Mouse (Mus musculus) c-Kit-positive CD71-positive TER-119-positive erythroid progenitor cells, embryonic 14.5 days (primary cell): ENCODE results near the gene Prkn.

Source experiments
- DNase-seq: peaks from one replicate; pipeline ENCODE4 v3.0.0-alpha.2; 2013; ENCODE audit warnings: low spot score

Gene Prkn

GRCm38 (mm10) chr17:11858772-11859405, 1018.7 kb downstream of the Prkn start:
- no peak for DNase-seq

GRCm38 (mm10) chr17:11861178-11861577, 1021.0 kb downstream of the Prkn start:
- no peak for DNase-seq

- no peak for DNase-seq
These were observed 1022.2 kb downstream of the Prkn start for GRCm38 (mm10) chr17:11862360-11862759.

GRCm38 (mm10) chr17:11863017-11863416, 1022.8 kb downstream of the Prkn start:
- DNase-seq: no peak

- DNase-seq: no peak
These were observed 1026.0 kb downstream of the Prkn start for GRCm38 (mm10) chr17:11866231-11866630.

- no peak for DNase-seq
These were observed 1027.3 kb downstream of the Prkn start for GRCm38 (mm10) chr17:11867334-11868095.

- no peak for DNase-seq
These were observed 1030.4 kb downstream of the Prkn start for GRCm38 (mm10) chr17:11870546-11870945.

GRCm38 (mm10) chr17:11876240-11876639, 1036.1 kb downstream of the Prkn start:
- no peak for DNase-seq

- DNase-seq: no peak
These were observed 1041.1 kb downstream of the Prkn start for GRCm38 (mm10) chr17:11881110-11881820.

- no peak for DNase-seq
These were observed 1045.4 kb downstream of the Prkn start for GRCm38 (mm10) chr17:11885601-11886000.

GRCm38 (mm10) chr17:11886963-11887362, 1046.8 kb downstream of the Prkn start:
- no peak for DNase-seq

GRCm38 (mm10) chr17:11887591-11888205, 1047.5 kb downstream of the Prkn start:
- DNase-seq: no peak

GRCm38 (mm10) chr17:11888806-11889205, 1048.6 kb downstream of the Prkn start:
- DNase-seq: no peak

- no peak for DNase-seq
These were observed 1060.1 kb downstream of the Prkn start for GRCm38 (mm10) chr17:11900300-11900699.

- DNase-seq: no peak
These were observed 1061.5 kb downstream of the Prkn start for GRCm38 (mm10) chr17:11901731-11902130.

GRCm38 (mm10) chr17:11903001-11903400, 1062.8 kb downstream of the Prkn start:
- no peak for DNase-seq

- no peak for DNase-seq
These were observed 1070.6 kb downstream of the Prkn start for GRCm38 (mm10) chr17:11910668-11911398.

- no peak for DNase-seq
These were observed 1072.0 kb downstream of the Prkn start for GRCm38 (mm10) chr17:11912136-11912535.

GRCm38 (mm10) chr17:11912872-11913365, 1072.7 kb downstream of the Prkn start:
- no peak for DNase-seq

- no peak for DNase-seq
These were observed 1073.4 kb downstream of the Prkn start for GRCm38 (mm10) chr17:11913620-11914019.

GRCm38 (mm10) chr17:11914451-11914850, 1074.3 kb downstream of the Prkn start:
- DNase-seq: no peak
